Mouse (Mus musculus) kidney, adult 8-10 months (tissue): ENCODE measurements around the gene Krtap6-1.
"Not testable (repeated sequence)": the region's sequence is repeated elsewhere in the genome, so short reads cannot be mapped to it uniquely, and the experiment has no call there.

Source experiments
- DNase-seq, 2 experiments: peaks; one replicate each; pipeline ENCODE4 v3.0.0; 2022

The Krtap6-1 gene

GRCm38 (mm10) chr16:89031399-89031798 lies at the start of gene Krtap6-1:
Gene Krtap6-1, plus strand, starts transcription at chr16:89031699.
- not testable (repeated sequence) for DNase-seq

GRCm38 (mm10) chr16:89010659-89011058 lies 20.8 kb upstream of the Krtap6-1 start, which contains the start of gene Krtap22-2:
Gene Krtap22-2, minus strand, starts transcription at chr16:89010759.
- no peak for DNase-seq

- no peak for DNase-seq
Observed at GRCm38 (mm10) chr16:89013973-89014372, 17.5 kb upstream of the Krtap6-1 start.

- not testable (repeated sequence) for DNase-seq
Observed at GRCm38 (mm10) chr16:89014984-89015383, 16.5 kb upstream of the Krtap6-1 start, which contains the start of gene Gm10229. Gene Gm10229, plus strand, starts transcription at chr16:89015284.

- not testable (repeated sequence) for DNase-seq
Observed at GRCm38 (mm10) chr16:89041372-89041771, 9.9 kb downstream of the Krtap6-1 start, which contains the start of gene Gm10228. Gene Gm10228, minus strand, starts transcription at chr16:89041472.

GRCm38 (mm10) chr16:89047783-89048182 lies 16.3 kb downstream of the Krtap6-1 start, which contains the start of gene Krtap6-5:
Gene Krtap6-5, minus strand, starts transcription at chr16:89047883.
- no peak for DNase-seq

GRCm38 (mm10) chr16:89063902-89064301 lies 32.4 kb downstream of the Krtap6-1 start, which contains the start of gene 1110025L11Rik:
Gene 1110025L11Rik, minus strand, starts transcription at chr16:89064002.
- not testable (repeated sequence) for DNase-seq

GRCm38 (mm10) chr16:89071041-89071440 lies 39.5 kb downstream of the Krtap6-1 start:
- not testable (repeated sequence) for DNase-seq
